Mouse (Mus musculus) gastrocnemius, postnatal 25 days (tissue): Measurements from ENCODE around the gene Aldh18a1. TPM values are rescaled to one million over a fixed set of nuclear protein-coding genes. Genes with fewer than 3 reads are reported as not detected.

ENCODE experiments used
- DNase-seq: peaks from one replicate; pipeline ENCODE4 v3.0.0; 2022
- total RNA-seq, 2 experiments: library from RNA; stranded (reverse); gene quantifications; 1 replicate in 1 of 2; 2 replicates in 1 of 2; pipeline ENCODE4 v1.2.3; 2021

Gene Aldh18a1
- total RNA-seq, 2 experiments from 2014 or later, result 5.2 to 6.5 TPM

- DNase-seq, result no peak
Measured at GRCm38 (mm10) chr19:40530323-40530722, 57.9 kb downstream of the Aldh18a1 start.

- no peak for DNase-seq
Measured at GRCm38 (mm10) chr19:40528254-40528653, 60.0 kb downstream of the Aldh18a1 start.

- no peak for DNase-seq
Measured at GRCm38 (mm10) chr19:40526367-40527014, 61.8 kb downstream of the Aldh18a1 start.

- no peak for DNase-seq
Measured at GRCm38 (mm10) chr19:40523431-40524005, 64.7 kb downstream of the Aldh18a1 start.

- no peak for DNase-seq
Measured at GRCm38 (mm10) chr19:40520403-40520802, 67.9 kb downstream of the Aldh18a1 start.

GRCm38 (mm10) chr19:40518706-40519105 lies 69.6 kb downstream of the Aldh18a1 start:
- no peak for DNase-seq

- no peak for DNase-seq
Measured at GRCm38 (mm10) chr19:40515596-40515995, 72.7 kb downstream of the Aldh18a1 start.

- no peak for DNase-seq
Measured at GRCm38 (mm10) chr19:40514376-40514775, 73.9 kb downstream of the Aldh18a1 start.

- DNase-seq, result peak; percentile 99
Measured at GRCm38 (mm10) chr19:40513632-40514078, 74.6 kb downstream of the Aldh18a1 start, which contains the start of gene Sorbs1. Gene Sorbs1, minus strand, starts transcription at chr19:40513779.

GRCm38 (mm10) chr19:40512500-40513421 lies 75.5 kb downstream of the Aldh18a1 start:
- no peak for DNase-seq

GRCm38 (mm10) chr19:40511679-40512309 lies 76.5 kb downstream of the Aldh18a1 start:
- DNase-seq, result no peak

- no peak for DNase-seq
Measured at GRCm38 (mm10) chr19:40511100-40511439, 77.2 kb downstream of the Aldh18a1 start.

- DNase-seq, result no peak
Measured at GRCm38 (mm10) chr19:40510387-40511099, 77.7 kb downstream of the Aldh18a1 start.

- DNase-seq, result no peak
Measured at GRCm38 (mm10) chr19:40509274-40509673, 79.0 kb downstream of the Aldh18a1 start.

- DNase-seq, result no peak
Measured at GRCm38 (mm10) chr19:40508851-40509250, 79.4 kb downstream of the Aldh18a1 start.

- DNase-seq, result no peak
Measured at GRCm38 (mm10) chr19:40506965-40507364, 81.3 kb downstream of the Aldh18a1 start.

- no peak for DNase-seq
Measured at GRCm38 (mm10) chr19:40504336-40504735, 83.9 kb downstream of the Aldh18a1 start.
